Mouse (Mus musculus) Muller cell, postnatal 12 days (primary cell): ENCODE measurements around the gene Irx6.

ENCODE experiments used
- DNase-seq: peaks from one replicate; pipeline ENCODE4 v3.0.0-alpha.2; 2015; ENCODE audit errors: inconsistent ontology term

Gene Irx6

GRCm38 (mm10) chr8:92674244-92675128 is at the start of gene Irx6:
Irx6 (plus strand) TSS chr8:92674288.
- peak; percentile 39 for DNase-seq

DNA sequence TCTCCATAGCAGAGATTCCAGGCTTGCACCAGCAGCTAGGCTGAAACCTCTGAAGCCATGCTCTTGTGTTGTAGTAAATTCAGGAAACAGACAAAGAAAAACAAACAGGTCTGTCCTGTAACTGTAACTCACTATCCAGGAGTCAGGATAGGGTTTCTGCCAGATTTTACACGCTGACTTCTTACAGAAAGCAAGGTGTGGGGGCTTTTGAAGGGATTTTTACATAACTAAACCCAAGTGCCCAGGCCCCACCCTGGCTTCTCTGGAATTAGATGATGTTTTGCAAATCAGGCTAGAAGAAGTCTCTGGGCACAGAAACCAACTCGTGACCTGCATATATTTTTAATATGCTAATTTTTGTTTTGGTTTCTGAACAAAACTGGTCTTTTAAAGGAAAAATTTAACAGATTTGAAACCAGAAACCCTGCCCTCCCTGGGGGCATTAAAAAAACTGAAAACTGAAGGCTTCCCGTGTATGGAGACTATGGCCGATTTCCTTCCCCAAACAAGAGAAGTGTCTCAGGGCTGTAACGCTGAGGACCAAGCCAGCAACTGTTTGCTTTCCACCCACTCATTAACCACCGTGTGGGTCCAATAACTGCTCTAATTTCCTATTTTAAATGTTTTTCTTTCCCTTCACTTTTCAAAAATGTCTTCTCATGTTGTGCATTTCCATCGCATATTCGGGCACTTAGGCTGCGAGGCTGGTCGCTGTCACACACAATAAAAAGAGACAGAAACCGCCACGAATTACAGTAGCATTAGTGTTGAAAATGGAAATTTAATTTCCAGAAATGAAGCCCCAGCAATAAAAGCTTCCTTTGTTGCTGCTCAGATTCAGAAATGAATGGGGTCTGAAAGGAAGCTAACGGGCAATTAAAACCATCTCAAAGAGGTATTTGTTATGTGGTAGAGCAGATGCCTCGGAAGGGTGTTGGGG is 45.1 kb upstream of the Irx6 start:
- DNase-seq = peak; percentile 89

- no peak for DNase-seq
Measured at GRCm38 (mm10) chr8:92633199-92633598, 40.9 kb upstream of the Irx6 start.

DNA sequence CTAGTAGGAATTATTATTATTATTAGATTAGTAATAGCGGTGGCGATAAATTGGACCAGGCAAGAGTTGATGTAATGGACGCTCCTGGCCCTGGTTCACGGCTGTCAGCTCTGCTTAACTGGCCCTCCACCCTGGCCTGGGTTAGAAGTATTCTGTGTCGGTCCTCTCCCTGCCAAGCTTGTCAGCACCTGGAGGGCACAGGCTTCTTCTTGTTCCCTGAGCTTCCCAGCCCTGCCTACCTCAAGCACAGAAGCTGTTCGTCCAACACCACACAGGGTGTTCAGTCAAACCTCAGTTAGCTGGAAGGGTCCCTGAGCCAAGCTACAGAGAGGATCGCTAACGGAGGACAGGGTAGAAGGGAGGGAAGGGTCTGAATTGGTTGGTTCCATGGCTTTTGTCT is 33.3 kb upstream of the Irx6 start:
- DNase-seq = no peak

DNA sequence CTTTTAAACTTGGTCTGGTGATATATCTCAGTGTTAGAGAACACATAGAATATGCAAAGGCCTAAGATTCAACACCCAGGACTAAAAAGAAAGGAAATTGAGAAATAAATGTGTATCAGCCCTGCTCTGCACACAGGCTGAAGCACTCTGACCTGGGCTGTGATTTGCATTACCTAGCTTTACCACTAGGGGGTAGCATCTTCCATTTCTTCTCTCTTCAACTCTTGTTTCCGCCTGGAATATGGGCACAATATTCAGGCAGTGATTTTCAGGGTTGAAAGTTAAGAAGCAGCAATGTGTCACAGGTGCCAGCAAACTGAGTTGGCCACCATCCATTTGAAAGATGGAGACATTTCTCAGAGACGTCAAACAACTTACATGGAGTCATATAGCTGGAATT is 27.5 kb upstream of the Irx6 start:
- DNase-seq = peak; percentile 21

GRCm38 (mm10) chr8:92664207-92664606 is 9.9 kb upstream of the Irx6 start:
- no peak for DNase-seq

DNA sequence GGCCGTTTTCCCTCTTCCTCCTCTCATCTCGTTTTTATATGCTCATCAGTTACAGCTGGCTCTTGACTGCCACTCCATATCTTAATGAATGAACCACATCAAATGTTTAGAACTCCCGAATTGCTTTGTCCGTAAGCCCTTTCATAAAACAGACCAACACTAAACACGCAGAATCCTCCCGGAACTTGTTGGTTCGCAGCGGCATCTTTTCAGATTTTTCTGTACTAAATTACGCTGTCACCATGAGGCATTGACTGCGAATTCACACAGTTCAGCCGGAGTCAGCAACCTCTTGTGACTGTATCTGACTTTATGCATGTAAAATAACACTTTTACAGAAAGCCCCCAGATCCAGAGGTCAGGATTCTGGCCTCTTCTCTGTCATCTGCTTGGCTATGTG is 3.9 kb upstream of the Irx6 start:
- peak; percentile 13 for DNase-seq

DNA sequence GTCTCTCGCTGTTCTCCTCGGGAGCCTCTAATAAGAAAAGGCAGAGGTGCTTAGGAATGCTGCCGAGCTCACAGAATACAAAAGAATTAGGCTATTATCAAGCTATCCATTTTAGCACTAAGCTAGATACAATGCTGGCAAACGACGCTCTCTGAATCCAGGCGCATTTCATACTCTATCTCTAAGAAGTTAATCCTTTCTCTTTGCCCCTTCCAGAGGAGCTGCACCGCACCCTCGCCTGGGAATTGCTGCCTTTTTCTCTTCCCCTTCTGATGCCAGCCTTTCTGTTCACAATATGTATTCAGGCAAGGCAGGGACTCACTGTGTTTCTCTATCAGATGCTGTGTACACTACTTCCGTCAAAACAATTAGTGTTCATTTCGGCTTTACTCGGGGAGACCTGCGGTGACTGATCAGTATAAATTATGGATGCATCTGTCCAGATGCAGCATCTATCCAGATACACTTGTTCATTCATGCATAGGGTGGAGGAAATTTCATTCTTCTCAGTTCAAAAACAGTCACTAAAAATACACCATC is 3.4 kb upstream of the Irx6 start:
- DNase-seq = peak; percentile 18

- no peak for DNase-seq
Measured at GRCm38 (mm10) chr8:92671892-92672291, 2.2 kb upstream of the Irx6 start.

GRCm38 (mm10) chr8:92673101-92673500 is 987 bp upstream of the Irx6 start:
- no peak for DNase-seq

DNA sequence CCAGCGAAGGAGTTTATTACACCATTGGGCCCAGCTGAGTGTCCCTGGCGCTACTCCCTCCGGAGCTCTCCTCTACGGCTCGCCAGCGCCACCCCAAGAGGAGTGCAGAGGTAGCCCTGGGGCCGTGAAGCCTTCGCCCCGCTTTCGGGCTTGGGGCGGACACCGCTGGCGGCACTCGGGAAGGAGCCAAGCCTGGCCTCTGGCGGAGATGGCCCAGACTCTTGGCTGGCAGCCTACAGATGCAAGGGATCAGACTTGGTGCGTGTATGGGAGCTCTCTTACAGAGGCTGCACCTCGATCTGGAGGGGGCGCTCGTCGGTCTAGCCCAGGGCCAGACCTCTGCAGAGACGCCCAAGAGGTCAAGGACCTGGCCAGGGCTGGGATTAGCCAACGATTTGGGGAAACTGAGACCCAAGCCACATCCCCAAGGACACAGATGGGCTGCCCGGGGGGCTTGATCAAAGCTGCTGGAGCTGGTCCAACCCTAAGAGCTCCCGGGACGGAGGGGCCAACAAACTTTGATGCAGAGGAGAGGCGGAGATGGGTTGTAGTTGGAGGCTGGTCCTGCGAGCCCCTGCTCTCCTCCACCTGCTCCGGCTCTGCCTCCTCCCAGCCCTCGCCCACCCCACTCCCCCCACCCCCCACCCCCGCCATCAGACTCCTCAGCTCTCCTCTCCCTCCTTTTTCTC is 389 bp upstream of the Irx6 start:
- peak; percentile 74 for DNase-seq

DNA sequence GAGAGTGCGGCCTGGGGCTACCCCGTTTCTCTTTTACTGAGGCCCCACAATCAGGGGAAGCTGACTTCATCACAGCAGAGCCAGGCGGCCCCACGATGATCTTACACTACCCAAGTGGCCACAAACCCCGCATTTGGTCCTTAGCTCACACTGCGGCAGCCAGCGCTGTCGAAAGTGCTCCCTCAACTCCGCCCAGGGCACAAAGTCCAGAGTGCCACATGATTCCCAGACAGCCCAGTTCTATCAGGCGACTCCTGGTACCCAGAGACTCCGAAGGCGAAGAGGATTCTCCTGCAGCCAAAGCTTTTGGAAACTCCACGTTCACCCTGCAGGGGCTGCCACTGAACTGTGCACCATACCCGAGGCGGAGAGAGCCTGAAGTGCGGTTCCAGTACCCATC is 4.3 kb downstream of the Irx6 start:
- DNase-seq = no peak

DNA sequence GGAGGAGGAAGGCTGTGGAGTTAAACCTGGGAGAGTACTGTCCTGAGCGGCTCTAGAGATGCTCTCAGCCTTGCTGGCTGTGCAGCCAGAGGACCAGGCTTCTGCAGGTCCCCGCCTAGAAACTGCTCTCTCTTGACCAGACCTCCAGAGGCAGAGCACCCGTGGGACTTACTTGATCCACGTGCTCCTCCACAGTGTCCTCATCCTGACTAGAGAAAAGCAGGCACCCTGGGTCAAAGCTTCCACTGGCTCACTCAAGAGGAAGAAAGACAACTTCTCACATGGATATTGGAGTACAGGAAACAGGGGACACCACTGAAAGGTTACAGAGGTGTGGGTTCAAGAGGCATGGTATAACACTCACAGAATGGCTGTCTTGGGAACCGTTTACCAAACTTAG is 23.3 kb downstream of the Irx6 start:
- no peak for DNase-seq

GRCm38 (mm10) chr8:92698411-92698810 is 24.3 kb downstream of the Irx6 start:
- no peak for DNase-seq

DNA sequence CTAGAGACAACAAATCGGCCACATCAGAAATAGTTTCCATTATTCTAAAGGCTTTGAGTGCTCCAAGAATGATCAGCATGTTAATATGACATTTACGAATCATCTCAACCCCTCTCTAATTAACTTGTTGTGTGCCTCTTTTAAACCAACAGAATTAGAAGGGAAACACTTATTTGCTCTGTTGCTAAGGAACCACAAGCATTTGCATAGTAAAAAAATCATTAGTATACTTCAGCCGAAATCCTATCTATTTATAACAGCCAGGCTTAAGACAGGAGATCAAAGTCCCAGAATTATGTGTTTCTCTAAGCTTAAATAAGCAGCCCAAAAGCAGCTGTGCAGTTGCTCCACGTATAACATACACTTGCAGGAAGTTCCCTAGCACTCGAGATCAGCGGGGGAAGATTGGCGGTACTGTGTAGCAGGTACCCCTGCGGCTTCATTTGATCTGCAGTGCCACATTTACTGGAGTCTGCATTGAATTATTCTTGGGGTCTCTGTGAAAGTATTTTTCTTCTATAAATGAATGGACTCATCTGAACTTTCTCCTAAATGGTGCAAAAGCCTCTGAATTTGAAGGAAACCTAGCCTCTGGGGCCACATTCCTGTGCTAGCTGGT is 25.9 kb downstream of the Irx6 start:
- peak; percentile 76 for DNase-seq

GRCm38 (mm10) chr8:92703375-92703774 is 29.3 kb downstream of the Irx6 start:
- DNase-seq = peak; percentile 25

- DNase-seq = peak; percentile 87
Measured at GRCm38 (mm10) chr8:92706311-92706710, 32.2 kb downstream of the Irx6 start.

DNA sequence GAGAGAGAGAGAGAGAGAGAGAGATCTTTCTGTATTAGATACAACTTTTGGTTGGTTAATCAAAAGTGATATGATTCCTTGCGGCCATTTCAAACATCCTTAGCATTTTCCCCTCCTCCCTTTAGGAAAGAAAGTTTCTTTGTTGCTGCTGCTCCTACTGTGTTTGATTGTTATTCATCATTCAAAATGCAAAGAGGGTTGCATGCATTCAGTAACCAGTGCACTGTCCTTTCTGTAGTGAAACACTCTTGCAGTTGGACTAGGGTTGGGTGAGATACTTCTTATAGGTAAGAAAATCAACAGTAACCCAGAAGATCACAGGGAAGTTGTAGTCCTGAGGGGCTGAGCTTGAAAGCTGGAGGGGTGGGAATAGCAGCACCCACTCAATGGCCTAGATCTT is 39.2 kb downstream of the Irx6 start:
- DNase-seq = no peak

DNA sequence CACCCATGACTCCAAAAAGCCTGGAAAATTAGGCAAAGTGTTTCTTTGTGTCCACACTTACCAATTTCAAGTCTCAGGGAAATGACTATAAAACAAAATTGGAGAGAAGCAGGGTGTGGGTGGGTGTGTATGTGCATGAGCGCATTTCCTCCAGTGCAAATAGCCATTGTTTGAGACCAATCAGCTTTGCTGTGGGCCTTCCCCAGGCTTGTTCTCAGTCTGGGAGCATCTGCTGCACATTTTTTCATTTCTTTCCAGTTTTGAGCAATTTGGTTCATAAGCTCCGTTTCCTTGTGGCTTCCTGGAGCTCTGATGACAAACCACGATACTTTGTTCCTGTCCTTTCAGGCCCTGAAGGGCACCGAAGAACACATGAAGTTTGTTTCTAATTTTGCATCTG is 43.3 kb downstream of the Irx6 start:
- DNase-seq = peak; percentile 82

GRCm38 (mm10) chr8:92718057-92718456 is 44.0 kb downstream of the Irx6 start:
- peak; percentile 67 for DNase-seq

DNA sequence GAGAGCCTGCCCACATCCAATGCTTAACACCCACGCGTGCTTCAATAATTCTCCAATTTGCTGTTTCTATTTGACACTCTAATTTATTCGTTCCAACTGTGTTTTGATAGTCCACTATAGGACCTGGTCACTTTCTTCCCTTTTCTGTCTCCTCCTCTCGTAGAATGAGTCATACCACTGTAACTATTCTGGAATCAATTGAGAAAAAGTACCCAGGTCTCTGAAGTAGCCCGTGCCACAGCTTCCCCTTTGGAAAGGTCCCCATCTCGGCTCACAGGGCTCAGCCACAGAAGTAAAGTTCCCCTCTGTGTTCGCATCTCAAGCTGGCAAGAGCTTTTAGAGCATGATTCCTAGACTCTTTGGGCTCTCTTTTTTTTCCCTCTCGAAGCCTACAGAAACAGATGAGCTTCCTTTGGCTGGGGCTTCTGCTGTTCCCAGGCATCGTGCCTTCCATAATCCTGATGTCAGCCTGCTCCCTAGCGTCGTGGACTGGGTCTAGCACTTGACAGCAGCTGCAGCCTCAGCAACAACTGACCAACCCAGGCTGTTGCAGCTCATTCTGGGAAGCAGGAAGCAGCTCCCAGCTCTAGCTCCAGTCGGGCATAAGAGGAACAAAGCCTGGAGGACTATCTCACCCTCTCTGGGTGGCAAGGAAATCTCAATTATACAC is 47.3 kb downstream of the Irx6 start:
- peak; percentile 92 for DNase-seq
